Mouse (Mus musculus) hindbrain, embryonic 11.5 days (tissue): ENCODE results near the gene BC048562. TPM values are rescaled to one million over a fixed set of nuclear protein-coding genes. Genes with fewer than 3 reads are reported as not detected.

ENCODE experiments used
- polyA plus RNA-seq: library from polyadenylated mRNA; unstranded; fragments of >200 nt; fragmentation: Nextera tagmentation; extraction: Ambion mirVana; gene quantifications from 2 replicates; pipeline ENCODE4 v1.2.1, GENCODE M21; 2014

The BC048562 gene
- polyA plus RNA-seq, 1 experiment from 2014 or later: not detected

Other genes with a start within 250 kb of the BC048562 start
- gene Bsn, start 246.1 kb upstream of the BC048562 start, polyA plus RNA-seq: 3.9 and 4.4 TPM in 2 replicates
- 51.0 and 52.0 TPM in 2 replicates for gene Dag1, start 172.5 kb upstream of the BC048562 start, polyA plus RNA-seq
- 64.5 and 66.4 TPM in 2 replicates for gene Nicn1, start 146.1 kb upstream of the BC048562 start, polyA plus RNA-seq
- 20.5 and 23.8 TPM in 2 replicates for gene Amt, start 139.6 kb upstream of the BC048562 start, polyA plus RNA-seq
- gene Rhoa, start 130.4 kb upstream of the BC048562 start, polyA plus RNA-seq: 270 and 295 TPM in 2 replicates
- gene Tcta, start 130.3 kb upstream of the BC048562 start, polyA plus RNA-seq: 31.0 and 35.0 TPM in 2 replicates
- gene Gpx1, start 97.6 kb upstream of the BC048562 start, polyA plus RNA-seq: 821 and 840 TPM in 2 replicates
- gene Usp4, start 88.6 kb upstream of the BC048562 start, polyA plus RNA-seq: 131 and 143 TPM in 2 replicates
- 1.0 and 1.8 TPM in 2 replicates for gene 1700102P08Rik, start 43.7 kb upstream of the BC048562 start, polyA plus RNA-seq
- gene Ccdc36, start 8.0 kb upstream of the BC048562 start, polyA plus RNA-seq: 1.3 and 1.6 TPM in 2 replicates
- 44.1 TPM in 2 replicates for gene Ccdc71, start 24.0 kb downstream of the BC048562 start, polyA plus RNA-seq
- gene Klhdc8b, start 25.1 kb downstream of the BC048562 start, polyA plus RNA-seq: 23.8 and 28.8 TPM in 2 replicates
- gene Lamb2, start 43.3 kb downstream of the BC048562 start, polyA plus RNA-seq: 11.3 and 13.4 TPM in 2 replicates
- 58.9 and 60.4 TPM in 2 replicates for gene Usp19, start 54.1 kb downstream of the BC048562 start, polyA plus RNA-seq
- 98.1 and 101 TPM in 2 replicates for gene Qars, start 71.2 kb downstream of the BC048562 start, polyA plus RNA-seq
- 154 and 166 TPM in 2 replicates for gene Qrich1, start 80.3 kb downstream of the BC048562 start, polyA plus RNA-seq
- gene Impdh2, start 123.8 kb downstream of the BC048562 start, polyA plus RNA-seq: 163 and 169 TPM in 2 replicates
- 58.8 and 59.4 TPM in 2 replicates for gene Ndufaf3, start 131.0 kb downstream of the BC048562 start, polyA plus RNA-seq
- gene Dalrd3, start 133.4 kb downstream of the BC048562 start, polyA plus RNA-seq: 175 and 177 TPM in 2 replicates
- 114 and 124 TPM in 2 replicates for gene Wdr6, start 142.3 kb downstream of the BC048562 start, polyA plus RNA-seq
- 6.7 and 8.6 TPM in 2 replicates for gene P4htm, start 161.2 kb downstream of the BC048562 start, polyA plus RNA-seq
- gene Arih2, start 212.9 kb downstream of the BC048562 start, polyA plus RNA-seq: 41.6 and 49.1 TPM in 2 replicates
- 22.8 and 27.5 TPM in 2 replicates for gene Slc25a20, start 225.6 kb downstream of the BC048562 start, polyA plus RNA-seq